Mouse (Mus musculus): Measurements from ENCODE around the gene Tctex1d1. TPM values are rescaled to one million over a fixed set of nuclear protein-coding genes. Genes with fewer than 3 reads are reported as not detected.

Tctex1d1 gene
- polyA plus RNA-seq, 1 experiment from 2014 or later, result not detected

DNA sequence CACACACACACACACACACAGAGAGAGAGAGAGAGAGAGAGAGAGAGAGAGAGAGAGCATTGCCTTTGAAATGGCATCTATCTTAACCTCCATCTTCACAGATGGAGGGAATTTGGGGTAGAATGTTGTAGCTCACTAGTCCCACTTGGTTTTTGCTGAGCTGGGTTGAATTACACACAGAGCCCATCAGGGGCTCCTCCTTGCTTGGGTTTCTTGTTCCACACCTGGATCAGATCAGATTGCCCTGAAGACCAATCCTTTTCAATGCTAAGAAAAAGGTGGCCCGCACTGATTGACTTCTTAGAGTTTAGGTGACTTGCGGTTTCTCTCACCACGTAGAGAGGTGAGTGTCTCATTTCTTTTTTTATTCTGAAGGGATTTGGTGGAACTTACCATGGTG, 13.3 kb downstream of the Tctex1d1 start:
- no peaks in the 10 kb centered on the region for H3K27me3 ChIP-seq (ENCODE audit: control insufficient read depth, insufficient read depth, low read length)
- DNase-seq (ENCODE audit: low spot score, missing footprints) (no peak), ATAC-seq (ENCODE audit: low FRiP score) (no peak)
- no peaks in the 10 kb centered on the region for H3K9me3 ChIP-seq (ENCODE audit: control insufficient read depth, low read length)
- no peak overlapping the region for H3K27ac ChIP-seq (ENCODE audit: low read depth, low read length)
- H3K9ac ChIP-seq (ENCODE audit: low read length), result no peak overlapping the region
- no peaks in the 10 kb centered on the region for H3K36me3 ChIP-seq (ENCODE audit: control insufficient read depth, insufficient read depth, low read length)
- H3K4me3 ChIP-seq (ENCODE audit: low read depth, low read length), result no peak overlapping the region
- 68% methylated on average over 3 of the region's 3 CpGs for WGBS
- H3K4me2 ChIP-seq, result no peak overlapping the region
- no peaks in the 10 kb centered on the region for H3K4me1 ChIP-seq (ENCODE audit: control insufficient read depth, insufficient read depth, low read length)

GRCm38 (mm10) chr4:103004681-103005080, 26.3 kb downstream of the Tctex1d1 start:
- ATAC-seq (ENCODE audit: low FRiP score), result no peak
- Histone ChIP-seq H3K27ac (ENCODE audit: low read depth, low read length) (no peak overlapping the region), H3K4me1 (ENCODE audit: control insufficient read depth, insufficient read depth, low read length) (peaks cover 9% of the 10 kb centered on the region; the same call in 1 of the 2 replicates), H3K36me3 (ENCODE audit: control insufficient read depth, insufficient read depth, low read length) (no peaks in the 10 kb centered on the region), H3K9me3 (ENCODE audit: control insufficient read depth, low read length) (no peaks in the 10 kb centered on the region), H3K27me3 (ENCODE audit: control insufficient read depth, insufficient read depth, low read length) (no peaks in the 10 kb centered on the region), H3K4me3 (ENCODE audit: low read depth, low read length) (no peak overlapping the region), H3K9ac (ENCODE audit: low read length) (no peak overlapping the region), H3K4me2 (no peak overlapping the region)
- DNase-seq (ENCODE audit: low spot score, missing footprints), result no peak
- 93% methylated on average over 4 of the region's 4 CpGs for WGBS

DNA sequence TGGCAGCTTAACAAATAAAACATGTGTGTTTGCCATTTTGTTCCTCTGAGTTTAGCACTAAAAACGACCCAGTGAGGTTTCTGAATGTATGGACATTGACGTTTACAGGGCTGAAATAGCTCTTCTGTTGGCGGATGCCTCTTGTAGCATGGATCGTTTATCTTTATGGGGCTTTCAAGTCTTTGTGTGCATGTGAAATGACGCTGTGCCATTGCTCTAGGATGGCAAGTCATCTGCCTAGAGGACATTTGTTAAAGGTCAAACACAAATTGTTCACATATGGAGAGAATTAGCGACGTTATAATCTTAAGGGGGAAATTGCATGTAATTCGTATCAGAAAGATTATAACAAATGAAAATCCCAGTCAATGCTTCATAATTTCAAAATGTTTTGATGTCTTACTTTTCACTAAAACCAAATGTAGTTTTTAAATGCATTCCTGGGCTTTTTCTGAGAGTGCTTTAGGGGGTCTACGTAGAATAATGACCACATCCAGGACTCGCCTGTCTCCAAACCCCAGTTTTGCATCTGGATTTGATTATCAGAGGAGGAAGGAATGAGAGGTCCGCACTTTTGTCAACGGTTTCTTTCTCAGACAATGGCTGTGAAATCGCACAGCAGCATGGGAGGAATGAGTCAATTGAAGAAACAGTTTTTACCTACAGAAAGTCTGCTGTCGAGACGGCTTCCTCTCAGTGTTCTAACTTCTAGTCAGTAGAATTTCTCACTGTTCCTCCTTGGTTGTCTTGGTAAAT, 27.0 kb downstream of the Tctex1d1 start:
- H3K4me2 ChIP-seq, result no peak overlapping the region
- H3K4me1 ChIP-seq (ENCODE audit: control insufficient read depth, insufficient read depth, low read length), result peaks cover 9% of the 10 kb centered on the region; the same call in 1 of the 2 replicates
- no peak overlapping the region for H3K9ac ChIP-seq (ENCODE audit: low read length)
- H3K9me3 ChIP-seq (ENCODE audit: control insufficient read depth, low read length), result no peaks in the 10 kb centered on the region
- no peak for DNase-seq (ENCODE audit: low spot score, missing footprints)
- ATAC-seq (ENCODE audit: low FRiP score), result no peak
- no peaks in the 10 kb centered on the region for H3K36me3 ChIP-seq (ENCODE audit: control insufficient read depth, insufficient read depth, low read length)
- no peak overlapping the region for H3K27ac ChIP-seq (ENCODE audit: low read depth, low read length)
- H3K27me3 ChIP-seq (ENCODE audit: control insufficient read depth, insufficient read depth, low read length), result no peaks in the 10 kb centered on the region
- no peak overlapping the region for H3K4me3 ChIP-seq (ENCODE audit: low read depth, low read length)
- WGBS, result 73% methylated on average over 15 of the region's 15 CpGs

GRCm38 (mm10) chr4:103006266-103006665, 27.9 kb downstream of the Tctex1d1 start:
- 82% methylated on average over 5 of the region's 5 CpGs for WGBS
- no peak overlapping the region for H3K9ac ChIP-seq (ENCODE audit: low read length)
- no peaks in the 10 kb centered on the region for H3K27me3 ChIP-seq (ENCODE audit: control insufficient read depth, insufficient read depth, low read length)
- H3K4me1 ChIP-seq (ENCODE audit: control insufficient read depth, insufficient read depth, low read length), result peaks cover 9% of the 10 kb centered on the region; the same call in 1 of the 2 replicates
- ATAC-seq (ENCODE audit: low FRiP score) (no peak), DNase-seq (ENCODE audit: low spot score, missing footprints) (peak; percentile 79)
- H3K4me2 ChIP-seq, result no peak overlapping the region
- no peak overlapping the region for H3K27ac ChIP-seq (ENCODE audit: low read depth, low read length)
- no peaks in the 10 kb centered on the region for H3K9me3 ChIP-seq (ENCODE audit: control insufficient read depth, low read length)
- H3K4me3 ChIP-seq (ENCODE audit: low read depth, low read length), result no peak overlapping the region
- H3K36me3 ChIP-seq (ENCODE audit: control insufficient read depth, insufficient read depth, low read length), result no peaks in the 10 kb centered on the region

GRCm38 (mm10) chr4:103006943-103007418, 28.6 kb downstream of the Tctex1d1 start:
- H3K4me3 ChIP-seq (ENCODE audit: low read depth, low read length), result no peak overlapping the region
- H3K9ac ChIP-seq (ENCODE audit: low read length), result no peak overlapping the region
- DNase-seq (ENCODE audit: low spot score, missing footprints) (peak; percentile 88), ATAC-seq (ENCODE audit: low FRiP score) (peak; percentile 55; the same call in 1 of the 2 replicates)
- no peaks in the 10 kb centered on the region for H3K36me3 ChIP-seq (ENCODE audit: control insufficient read depth, insufficient read depth, low read length)
- H3K27ac ChIP-seq (ENCODE audit: low read depth, low read length), result no peak overlapping the region; the same call in 1 of the 2 replicates
- no peaks in the 10 kb centered on the region for H3K9me3 ChIP-seq (ENCODE audit: control insufficient read depth, low read length)
- H3K4me2 ChIP-seq, result no peak overlapping the region
- no peaks in the 10 kb centered on the region for H3K27me3 ChIP-seq (ENCODE audit: control insufficient read depth, insufficient read depth, low read length)
- H3K4me1 ChIP-seq (ENCODE audit: control insufficient read depth, insufficient read depth, low read length), result peaks cover 9% of the 10 kb centered on the region; the same call in 1 of the 2 replicates
- 37% methylated on average over 4 of the region's 4 CpGs for WGBS

DNA sequence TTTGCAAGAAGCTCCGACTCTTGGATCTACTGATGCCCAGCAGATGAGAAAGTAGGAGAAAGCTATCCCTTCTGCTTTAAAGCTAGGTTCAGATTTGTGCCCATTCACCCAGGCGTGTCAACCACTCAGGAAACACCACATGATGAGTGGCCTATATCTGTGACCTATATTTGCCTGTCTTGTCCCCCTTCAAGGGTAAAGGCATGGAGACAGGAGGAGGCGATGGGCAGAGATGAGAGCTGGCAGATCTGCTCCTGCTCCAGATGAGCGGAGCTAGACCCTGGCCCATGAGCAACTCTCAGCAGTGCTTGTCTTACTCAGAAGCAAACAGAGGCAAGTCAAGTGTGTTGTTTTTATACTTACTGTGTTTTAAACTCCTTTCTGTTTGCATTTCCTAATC, 32.3 kb downstream of the Tctex1d1 start:
- H3K9ac ChIP-seq (ENCODE audit: low read length), result no peak overlapping the region
- no peak overlapping the region for H3K27ac ChIP-seq (ENCODE audit: low read depth, low read length)
- peaks cover 15% of the 10 kb centered on the region for H3K4me1 ChIP-seq (ENCODE audit: control insufficient read depth, insufficient read depth, low read length)
- 89% methylated on average over 4 of the region's 4 CpGs for WGBS
- H3K27me3 ChIP-seq (ENCODE audit: control insufficient read depth, insufficient read depth, low read length), result no peaks in the 10 kb centered on the region
- ATAC-seq (ENCODE audit: low FRiP score) (no peak), DNase-seq (ENCODE audit: low spot score, missing footprints) (no peak)
- H3K36me3 ChIP-seq (ENCODE audit: control insufficient read depth, insufficient read depth, low read length), result no peaks in the 10 kb centered on the region
- H3K9me3 ChIP-seq (ENCODE audit: control insufficient read depth, low read length), result no peaks in the 10 kb centered on the region
- no peak overlapping the region for H3K4me3 ChIP-seq (ENCODE audit: low read depth, low read length)
- no peak overlapping the region for H3K4me2 ChIP-seq

DNA sequence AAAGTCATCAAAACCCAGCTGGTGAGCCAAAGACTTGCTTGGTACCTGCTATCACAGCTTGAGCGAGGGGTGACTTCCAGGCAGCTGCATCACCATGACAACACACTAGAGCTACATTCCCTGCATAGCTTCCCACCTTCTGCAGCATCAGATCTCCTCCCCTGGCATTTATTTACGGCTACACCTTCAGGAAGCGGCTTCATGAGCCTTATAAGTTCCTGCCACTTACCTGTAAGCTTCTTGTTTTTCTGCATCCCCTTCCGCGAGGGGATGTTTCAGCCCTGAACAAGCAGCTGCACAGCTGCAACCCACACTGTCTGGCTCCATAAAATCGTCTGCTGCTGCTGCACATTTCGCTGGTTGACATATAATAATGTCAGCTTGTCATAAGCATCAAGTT, 33.4 kb downstream of the Tctex1d1 start:
- 31% methylated on average over 7 of the region's 7 CpGs for WGBS
- Histone ChIP-seq H3K27ac (ENCODE audit: low read depth, low read length) (no peak overlapping the region), H3K4me3 (ENCODE audit: low read depth, low read length) (no peak overlapping the region), H3K4me2 (no peak overlapping the region), H3K36me3 (ENCODE audit: control insufficient read depth, insufficient read depth, low read length) (no peaks in the 10 kb centered on the region), H3K4me1 (ENCODE audit: control insufficient read depth, insufficient read depth, low read length) (peaks cover 9% of the 10 kb centered on the region), H3K9ac (ENCODE audit: low read length) (no peak overlapping the region), H3K9me3 (ENCODE audit: control insufficient read depth, low read length) (no peaks in the 10 kb centered on the region), H3K27me3 (ENCODE audit: control insufficient read depth, insufficient read depth, low read length) (no peaks in the 10 kb centered on the region)
- ATAC-seq (ENCODE audit: low FRiP score), result no peak
- no peak for DNase-seq (ENCODE audit: low spot score, missing footprints)

DNA sequence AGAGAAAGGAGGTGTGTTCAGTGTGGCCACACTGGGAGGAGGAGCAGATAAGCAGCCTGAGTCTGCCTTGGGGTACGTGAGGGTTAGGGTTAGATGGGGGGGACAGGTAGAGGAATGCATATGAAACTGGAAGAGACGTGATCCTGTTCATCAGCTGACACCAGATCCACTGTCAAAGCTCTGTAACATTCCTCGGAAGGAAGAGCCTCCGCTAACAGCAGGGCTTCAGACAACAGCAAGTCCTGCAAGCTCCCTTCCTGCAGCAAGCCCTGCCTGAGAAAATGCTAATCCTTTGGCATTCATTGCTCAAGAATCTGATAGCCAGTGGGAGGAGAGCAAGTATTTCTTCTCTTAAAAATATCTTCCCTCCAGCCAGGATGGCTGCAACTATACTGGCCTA, 35.1 kb downstream of the Tctex1d1 start:
- H3K27me3 ChIP-seq (ENCODE audit: control insufficient read depth, insufficient read depth, low read length), result no peaks in the 10 kb centered on the region
- DNase-seq (ENCODE audit: low spot score, missing footprints) (peak; percentile 91), ATAC-seq (ENCODE audit: low FRiP score) (peak; percentile 69)
- peak overlapping the region; percentile 33 for H3K4me2 ChIP-seq
- H3K9me3 ChIP-seq (ENCODE audit: control insufficient read depth, low read length), result no peaks in the 10 kb centered on the region
- H3K4me1 ChIP-seq (ENCODE audit: control insufficient read depth, insufficient read depth, low read length), result peaks cover 6% of the 10 kb centered on the region
- H3K36me3 ChIP-seq (ENCODE audit: control insufficient read depth, insufficient read depth, low read length), result no peaks in the 10 kb centered on the region
- no peak overlapping the region for H3K27ac ChIP-seq (ENCODE audit: low read depth, low read length)
- 0 out of 2 replicates have a peak overlapping the region, but pooled peaks have one; percentile 7 for H3K4me3 ChIP-seq (ENCODE audit: low read depth, low read length)
- WGBS, result 1% methylated on average over 4 of the region's 4 CpGs
- peak overlapping the region; percentile 16; the same call in 1 of the 2 replicates for H3K9ac ChIP-seq (ENCODE audit: low read length)

GRCm38 (mm10) chr4:103026621-103027020, 48.2 kb downstream of the Tctex1d1 start, which contains the start of gene Insl5:
Gene Insl5, minus strand, starts transcription at chr4:103026842.
- ATAC-seq (ENCODE audit: low FRiP score) (no peak), DNase-seq (ENCODE audit: low spot score, missing footprints) (no peak)
- H3K4me3 ChIP-seq (ENCODE audit: low read depth, low read length), result no peak within 1 kb of the TSS
- H3K27ac ChIP-seq (ENCODE audit: low read depth, low read length), result no peak within 1 kb of the TSS
- no peaks in the 10 kb centered on the region for H3K4me1 ChIP-seq (ENCODE audit: control insufficient read depth, insufficient read depth, low read length)
- 94% methylated on average over 4 of the region's 4 CpGs for WGBS
- no peaks in the 10 kb centered on the region for H3K36me3 ChIP-seq (ENCODE audit: control insufficient read depth, insufficient read depth, low read length)
- no peaks in the 10 kb centered on the region for H3K27me3 ChIP-seq (ENCODE audit: control insufficient read depth, insufficient read depth, low read length)
- no peaks in the 10 kb centered on the region for H3K9me3 ChIP-seq (ENCODE audit: control insufficient read depth, low read length)
- H3K4me2 ChIP-seq, result no peak within 1 kb of the TSS
- no peak within 1 kb of the TSS for H3K9ac ChIP-seq (ENCODE audit: low read length)

Data from midbrain, embryonic 11.5 days (tissue).